Mouse (Mus musculus) granulocyte monocyte progenitor cell, adult 5-6 weeks (primary cell): Measurements from ENCODE around the gene Apoe. TPM values are rescaled to one million over a fixed set of nuclear protein-coding genes. Genes with fewer than 3 reads are reported as not detected.

ENCODE experiments used
- ATAC-seq: replicated peaks from 2 replicates; pipeline ENCODE4 v1.8.0; 2016; ENCODE audit warnings: mild to moderate bottlenecking, moderate TSS enrichment, inconsistent platforms; ENCODE audit not compliant: poor library complexity, severe bottlenecking
- total RNA-seq, 2 experiments: library from RNA; stranded (forward) in 1 of 2; stranded (reverse) in 1 of 2; fragments of 200-712, 200-1000 nt in 1 of 2; fragments of >200 nt in 1 of 2; fragmentation: Nextera tagmentation in 1 of 2; gene quantifications; 2 replicates each; pipeline ENCODE4 v1.2.3; 2014 to 2017

Apoe gene
- total RNA-seq, 2 experiments from 2014 or later, result 21.9 to 90.6 TPM

DNA sequence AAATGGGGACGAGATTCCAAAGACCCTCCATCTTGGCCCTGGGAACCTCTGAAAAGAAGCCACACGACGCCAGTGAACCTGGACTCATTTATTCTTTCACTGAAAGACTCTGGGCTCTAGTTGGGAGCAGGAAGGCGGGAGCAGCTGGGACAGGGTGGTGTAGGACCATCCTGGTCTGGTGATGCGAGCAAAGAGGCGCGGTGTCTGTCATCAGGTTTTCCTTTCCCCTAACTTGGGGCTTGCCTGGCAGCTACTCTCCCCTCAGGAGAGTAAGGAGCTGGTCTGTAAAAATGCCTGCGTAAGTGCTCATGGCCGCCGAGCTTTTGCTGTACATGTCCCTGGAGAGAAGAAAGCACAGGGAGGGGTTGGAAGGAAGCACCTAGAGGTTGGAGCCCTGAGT lies 27.5 kb downstream of the Apoe start:
- no peak for ATAC-seq

- ATAC-seq, result peak; percentile 56
Observed at GRCm38 (mm10) chr7:19668947-19669721, 29.9 kb downstream of the Apoe start.

DNA sequence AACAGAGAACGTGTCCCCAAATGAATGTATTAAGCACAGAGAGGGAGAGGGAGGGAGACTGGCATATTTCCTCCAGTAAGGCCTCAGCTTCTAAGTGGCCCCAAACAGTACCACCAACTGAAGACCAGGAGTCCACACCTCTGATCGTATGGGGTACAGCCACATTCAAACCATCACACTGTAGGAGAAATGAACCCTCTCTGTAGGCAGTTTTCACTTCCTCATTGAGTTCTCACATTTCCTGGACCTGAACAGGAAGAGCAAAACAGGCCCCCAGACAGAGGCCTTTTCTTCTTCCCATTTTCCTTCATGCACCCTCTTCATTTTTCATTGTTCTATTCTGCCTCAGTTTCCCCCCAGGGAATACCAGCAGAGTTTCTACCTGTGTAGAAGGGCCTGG lies 31.6 kb downstream of the Apoe start:
- peak; percentile 36 for ATAC-seq

- ATAC-seq, result no peak
Observed at GRCm38 (mm10) chr7:19666750-19667149, 32.2 kb downstream of the Apoe start.

GRCm38 (mm10) chr7:19664955-19665841 lies 33.8 kb downstream of the Apoe start, which contains the start of gene Clptm1:
Gene Clptm1, minus strand, starts transcription at chr7:19665033.
- peak; percentile 72 for ATAC-seq

GRCm38 (mm10) chr7:19664455-19664954 lies 34.5 kb downstream of the Apoe start:
- ATAC-seq, result peak; percentile 2; the same call in 1 of the 2 replicates

DNA sequence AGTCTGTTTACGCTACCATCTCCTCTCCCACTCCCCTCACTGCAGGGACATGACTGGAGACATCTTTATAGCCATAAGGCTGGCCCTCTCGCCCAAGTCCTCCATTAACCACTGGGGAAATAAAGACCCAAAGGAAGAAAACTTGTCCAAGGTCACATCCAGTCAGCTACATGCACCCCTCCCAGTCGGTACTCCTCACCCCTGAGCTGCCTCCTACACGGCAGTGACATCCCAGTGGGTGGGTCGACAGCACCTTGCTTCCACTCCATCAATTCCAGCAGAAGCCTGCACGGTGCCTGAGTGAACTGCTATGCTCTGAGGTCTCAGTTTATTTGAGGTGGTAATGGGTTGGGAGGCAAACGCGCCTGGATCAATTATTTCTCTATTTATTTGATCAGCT lies 35.0 kb downstream of the Apoe start:
- no peak for ATAC-seq

- no peak for ATAC-seq
Observed at GRCm38 (mm10) chr7:19652614-19653013, 46.4 kb downstream of the Apoe start.

- ATAC-seq, result no peak
Observed at GRCm38 (mm10) chr7:19651063-19651786, 47.8 kb downstream of the Apoe start.

Other genes starting within 250 kb of the Apoe start
- gene Mark4, start 240.4 kb downstream of the Apoe start, total RNA-seq (2014; fragmentation: Nextera tagmentation), result 9.1 and 10.8 TPM in 2 replicates
- 2.5 and 3.8 TPM in 2 replicates for gene Mark4, start 240.4 kb downstream of the Apoe start, total RNA-seq (2017)
- 1.0 and 2.5 TPM in 2 replicates for gene Exoc3l2, start 235.9 kb downstream of the Apoe start, total RNA-seq (2014; fragmentation: Nextera tagmentation)
- gene Exoc3l2, start 235.9 kb downstream of the Apoe start, total RNA-seq (2017), result 0.95 TPM in 1 of 2 replicates, not detected in the other
- 3.1 and 4.5 TPM in 2 replicates for gene Bloc1s3, start 190.8 kb downstream of the Apoe start, total RNA-seq (2014; fragmentation: Nextera tagmentation)
- gene Bloc1s3, start 190.8 kb downstream of the Apoe start, total RNA-seq (2017), result 0.60 and 1.0 TPM in 2 replicates
- 75.3 and 83.4 TPM in 2 replicates for gene Trappc6a, start 190.8 kb downstream of the Apoe start, total RNA-seq (2014; fragmentation: Nextera tagmentation)
- gene Trappc6a, start 190.8 kb downstream of the Apoe start, total RNA-seq (2017), result 28.2 and 30.6 TPM in 2 replicates
- gene Nkpd1, start 181.3 kb downstream of the Apoe start, total RNA-seq (2014; fragmentation: Nextera tagmentation), result not detected in 2 replicates
- gene Nkpd1, start 181.3 kb downstream of the Apoe start, total RNA-seq (2017), result not detected in 2 replicates
- 29.7 and 32.3 TPM in 2 replicates for gene Ppp1r37, start 136.1 kb downstream of the Apoe start, total RNA-seq (2014; fragmentation: Nextera tagmentation)
- 11.9 and 17.8 TPM in 2 replicates for gene Ppp1r37, start 136.1 kb downstream of the Apoe start, total RNA-seq (2017)
- gene Zfp296, start 121.9 kb downstream of the Apoe start, total RNA-seq (2014; fragmentation: Nextera tagmentation), result 3.9 and 7.0 TPM in 2 replicates
- 3.8 and 3.9 TPM in 2 replicates for gene Zfp296, start 121.9 kb downstream of the Apoe start, total RNA-seq (2017)
- 66.1 and 70.9 TPM in 2 replicates for gene Gemin7, start 121.6 kb downstream of the Apoe start, total RNA-seq (2014; fragmentation: Nextera tagmentation)
- gene Gemin7, start 121.6 kb downstream of the Apoe start, total RNA-seq (2017), result 37.8 and 44.3 TPM in 2 replicates
- gene Clasrp, start 94.7 kb downstream of the Apoe start, total RNA-seq (2014; fragmentation: Nextera tagmentation), result 24.2 and 40.8 TPM in 2 replicates
- gene Clasrp, start 94.7 kb downstream of the Apoe start, total RNA-seq (2017), result 19.6 TPM in 2 replicates
- gene Relb, start 69.8 kb downstream of the Apoe start, total RNA-seq (2014; fragmentation: Nextera tagmentation), result 1.2 TPM in 1 of 2 replicates, not detected in the other
- 1.4 and 1.9 TPM in 2 replicates for gene Relb, start 69.8 kb downstream of the Apoe start, total RNA-seq (2017)
- gene Clptm1, start 34.2 kb downstream of the Apoe start, total RNA-seq (2014; fragmentation: Nextera tagmentation), result 29.9 and 41.7 TPM in 2 replicates
- 32.0 and 36.5 TPM in 2 replicates for gene Clptm1, start 34.2 kb downstream of the Apoe start, total RNA-seq (2017)
- gene Apoc2, start 21.2 kb downstream of the Apoe start, total RNA-seq (2014; fragmentation: Nextera tagmentation), result 3.3 and 5.9 TPM in 2 replicates
- gene Apoc2, start 21.2 kb downstream of the Apoe start, total RNA-seq (2017), result 1.3 TPM in 1 of 2 replicates, not detected in the other
- gene Gm44805, start 17.8 kb downstream of the Apoe start, total RNA-seq (2014; fragmentation: Nextera tagmentation), result not detected in 2 replicates
- not detected in 2 replicates for gene Gm44805, start 17.8 kb downstream of the Apoe start, total RNA-seq (2017)
- not detected in 2 replicates for gene Apoc4, start 17.7 kb downstream of the Apoe start, total RNA-seq (2014; fragmentation: Nextera tagmentation)
- not detected in 2 replicates for gene Apoc4, start 17.7 kb downstream of the Apoe start, total RNA-seq (2017)
- 10.3 and 17.9 TPM in 2 replicates for gene Apoc1, start 6.5 kb downstream of the Apoe start, total RNA-seq (2014; fragmentation: Nextera tagmentation)
- gene Apoc1, start 6.5 kb downstream of the Apoe start, total RNA-seq (2017), result 0.57 and 10.6 TPM in 2 replicates
- 70.2 and 76.7 TPM in 2 replicates for gene Tomm40, start 16.2 kb upstream of the Apoe start, total RNA-seq (2014; fragmentation: Nextera tagmentation)
- 36.2 and 47.0 TPM in 2 replicates for gene Tomm40, start 16.2 kb upstream of the Apoe start, total RNA-seq (2017)
- gene Nectin2, start 51.3 kb upstream of the Apoe start, total RNA-seq (2014; fragmentation: Nextera tagmentation), result 1.7 and 2.0 TPM in 2 replicates
- gene Nectin2, start 51.3 kb upstream of the Apoe start, total RNA-seq (2017), result 1.6 and 1.8 TPM in 2 replicates
- not detected in 2 replicates for gene Bcam, start 71.8 kb upstream of the Apoe start, total RNA-seq (2014; fragmentation: Nextera tagmentation)
- gene Bcam, start 71.8 kb upstream of the Apoe start, total RNA-seq (2017), result not detected in 2 replicates
- gene Cblc, start 97.6 kb upstream of the Apoe start, total RNA-seq (2014; fragmentation: Nextera tagmentation), result not detected in 2 replicates
- gene Cblc, start 97.6 kb upstream of the Apoe start, total RNA-seq (2017), result not detected in 2 replicates
- gene Bcl3, start 123.6 kb upstream of the Apoe start, total RNA-seq (2014; fragmentation: Nextera tagmentation), result 7.5 and 8.5 TPM in 2 replicates
- gene Bcl3, start 123.6 kb upstream of the Apoe start, total RNA-seq (2017), result 0.57 and 1.0 TPM in 2 replicates
- gene Gm19345, start 152.8 kb upstream of the Apoe start, total RNA-seq (2014; fragmentation: Nextera tagmentation), result not detected in 2 replicates
- not detected in 2 replicates for gene Gm19345, start 152.8 kb upstream of the Apoe start, total RNA-seq (2017)
- not detected in 2 replicates for gene Ceacam16, start 162.1 kb upstream of the Apoe start, total RNA-seq (2014; fragmentation: Nextera tagmentation)
- gene Ceacam16, start 162.1 kb upstream of the Apoe start, total RNA-seq (2017), result 0.56 TPM in 1 of 2 replicates, not detected in the other
- not detected in 2 replicates for gene Ceacam19, start 188.8 kb upstream of the Apoe start, total RNA-seq (2014; fragmentation: Nextera tagmentation)
- gene Ceacam19, start 188.8 kb upstream of the Apoe start, total RNA-seq (2017), result not detected in 2 replicates
- gene Pvr, start 222.0 kb upstream of the Apoe start, total RNA-seq (2014; fragmentation: Nextera tagmentation), result 10.7 and 32.3 TPM in 2 replicates
- 10.9 and 11.3 TPM in 2 replicates for gene Pvr, start 222.0 kb upstream of the Apoe start, total RNA-seq (2017)